Mouse (Mus musculus): ENCODE measurements around the gene Hoxb6. TPM values are rescaled to one million over a fixed set of nuclear protein-coding genes. Genes with fewer than 3 reads are reported as not detected.

Hoxb6 gene
- polyA plus RNA-seq, 1 experiment from 2014 or later: 49.1 TPM

- Histone ChIP-seq H3K4me1 (peaks cover 49% of the 10 kb centered on the region), H3K4me3 (replicated peaks) (peak within 1 kb of the TSS; percentile 80), H3K27me3 (peaks cover 3% of the 10 kb centered on the region; the same call in 1 of the 2 replicates), H3K9me3 (replicated peaks) (no peaks in the 10 kb centered on the region), H3K27ac (peak within 1 kb of the TSS; percentile 100), H3K36me3 (no peaks in the 10 kb centered on the region), H3K9ac (peak within 1 kb of the TSS; percentile 96), H3K4me2 (peak within 1 kb of the TSS; percentile 90)
- under 1% methylated on average over 27 of the region's 27 CpGs for WGBS
- no peak for ATAC-seq (replicated peaks; ENCODE audit: low FRiP score)
These were observed 10.3 kb upstream of the Hoxb6 start, which contains the start of gene Hoxb8 for GRCm38 (mm10) chr11:96281855-96282570. Gene Hoxb8, plus strand, starts transcription at chr11:96281905.

- no peaks in the 10 kb centered on the region for H3K9me3 ChIP-seq (replicated peaks)
- peaks cover 3% of the 10 kb centered on the region; the same call in 1 of the 2 replicates for H3K27me3 ChIP-seq
- H3K4me2 ChIP-seq: peak overlapping the region; percentile 90
- under 1% methylated on average over 49 of the region's 49 CpGs for WGBS
- H3K9ac ChIP-seq: peak overlapping the region; percentile 96
- peak overlapping the region; percentile 100 for H3K27ac ChIP-seq
- ATAC-seq (replicated peaks; ENCODE audit: low FRiP score): no peak
- H3K36me3 ChIP-seq: no peaks in the 10 kb centered on the region
- H3K4me3 ChIP-seq (replicated peaks): peak overlapping the region; percentile 80
- peaks cover 47% of the 10 kb centered on the region for H3K4me1 ChIP-seq
These were observed 9.4 kb upstream of the Hoxb6 start for GRCm38 (mm10) chr11:96282795-96283430.

GRCm38 (mm10) chr11:96284041-96284749, 8.1 kb upstream of the Hoxb6 start:
- no peaks in the 10 kb centered on the region for H3K36me3 ChIP-seq
- H3K4me3 ChIP-seq (replicated peaks): peak overlapping the region; percentile 80
- under 1% methylated on average over 47 of the region's 49 CpGs for WGBS
- no peak for ATAC-seq (replicated peaks; ENCODE audit: low FRiP score)
- H3K9me3 ChIP-seq (replicated peaks): no peaks in the 10 kb centered on the region
- peak overlapping the region; percentile 90 for H3K4me2 ChIP-seq
- peak overlapping the region; percentile 96 for H3K9ac ChIP-seq
- H3K27me3 ChIP-seq: 0 out of 2 replicates have a peak, but pooled peaks cover 3% of the 10 kb centered on the region
- H3K4me1 ChIP-seq: peaks cover 48% of the 10 kb centered on the region
- H3K27ac ChIP-seq: peak overlapping the region; percentile 100

GRCm38 (mm10) chr11:96284774-96285734, 7.2 kb upstream of the Hoxb6 start:
- peak overlapping the region; percentile 96 for H3K9ac ChIP-seq
- peak overlapping the region; percentile 100 for H3K27ac ChIP-seq
- peak; percentile 91 for ATAC-seq (replicated peaks; ENCODE audit: low FRiP score)
- H3K4me2 ChIP-seq: peak overlapping the region; percentile 90
- H3K36me3 ChIP-seq: no peaks in the 10 kb centered on the region
- under 1% methylated on average over 37 of the region's 37 CpGs for WGBS
- H3K4me3 ChIP-seq (replicated peaks): peak overlapping the region; percentile 80
- no peaks in the 10 kb centered on the region for H3K9me3 ChIP-seq (replicated peaks)
- H3K4me1 ChIP-seq: peaks cover 46% of the 10 kb centered on the region
- 0 out of 2 replicates have a peak, but pooled peaks cover 3% of the 10 kb centered on the region for H3K27me3 ChIP-seq

- peak within 1 kb of the TSS; percentile 96 for H3K9ac ChIP-seq
- WGBS: under 1% methylated on average over 43 of the region's 43 CpGs
- no peaks in the 10 kb centered on the region for H3K9me3 ChIP-seq (replicated peaks)
- peak within 1 kb of the TSS; percentile 100 for H3K27ac ChIP-seq
- H3K4me1 ChIP-seq: peaks cover 48% of the 10 kb centered on the region
- peak within 1 kb of the TSS; percentile 90 for H3K4me2 ChIP-seq
- ATAC-seq (replicated peaks; ENCODE audit: low FRiP score): 0 out of 2 replicates have a peak, but pooled peaks have one; percentile 23
- no peaks in the 10 kb centered on the region for H3K36me3 ChIP-seq
- H3K27me3 ChIP-seq: no peaks in the 10 kb centered on the region
- peak within 1 kb of the TSS; percentile 80 for H3K4me3 ChIP-seq (replicated peaks)
These were observed 6.2 kb upstream of the Hoxb6 start, which contains the start of gene Hoxb7 for GRCm38 (mm10) chr11:96285771-96286738. Gene Hoxb7, plus strand, starts transcription at chr11:96286623.

- H3K27me3 ChIP-seq: no peaks in the 10 kb centered on the region
- WGBS: under 1% methylated on average over 55 of the region's 55 CpGs
These were observed 5.4 kb upstream of the Hoxb6 start for GRCm38 (mm10) chr11:96286739-96287385.

GRCm38 (mm10) chr11:96287411-96287810, 4.9 kb upstream of the Hoxb6 start:
- Histone ChIP-seq H3K4me1 (peaks cover 44% of the 10 kb centered on the region), H3K9ac (peak overlapping the region; percentile 96), H3K9me3 (replicated peaks) (no peaks in the 10 kb centered on the region), H3K27me3 (no peaks in the 10 kb centered on the region), H3K27ac (peak overlapping the region; percentile 100), H3K4me2 (peak overlapping the region; percentile 90), H3K4me3 (replicated peaks) (peak overlapping the region; percentile 80), H3K36me3 (no peaks in the 10 kb centered on the region)
- WGBS: 3% methylated on average over 9 of the region's 9 CpGs
- ATAC-seq (replicated peaks; ENCODE audit: low FRiP score): no peak

More at GRCm38 (mm10) chr11:96286739-96287385, 5.4 kb upstream of the Hoxb6 start:
- H3K4me1 ChIP-seq: peaks cover 47% of the 10 kb centered on the region
- no peaks in the 10 kb centered on the region for H3K36me3 ChIP-seq
- ATAC-seq (replicated peaks; ENCODE audit: low FRiP score): no peak; the same call in 1 of the 2 replicates
- H3K4me2 ChIP-seq: peak overlapping the region; percentile 90
- H3K9me3 ChIP-seq (replicated peaks): no peaks in the 10 kb centered on the region
- H3K4me3 ChIP-seq (replicated peaks): peak overlapping the region; percentile 80
- H3K9ac ChIP-seq: peak overlapping the region; percentile 96
- peak overlapping the region; percentile 100 for H3K27ac ChIP-seq

GRCm38 (mm10) chr11:96288455-96289221, 3.6 kb upstream of the Hoxb6 start:
- no peak for ATAC-seq (replicated peaks; ENCODE audit: low FRiP score)
- peaks cover 43% of the 10 kb centered on the region for H3K4me1 ChIP-seq
- H3K36me3 ChIP-seq: no peaks in the 10 kb centered on the region
- H3K27ac ChIP-seq: peak overlapping the region; percentile 100
- H3K9me3 ChIP-seq (replicated peaks): no peaks in the 10 kb centered on the region
- H3K4me2 ChIP-seq: peak overlapping the region; percentile 90
- 33% methylated on average over 1 of the region's 1 CpGs for WGBS
- H3K4me3 ChIP-seq (replicated peaks): peak overlapping the region; percentile 80
- no peaks in the 10 kb centered on the region for H3K27me3 ChIP-seq
- H3K9ac ChIP-seq: peak overlapping the region; percentile 96

GRCm38 (mm10) chr11:96289293-96289692, 3.0 kb upstream of the Hoxb6 start:
- no peaks in the 10 kb centered on the region for H3K36me3 ChIP-seq
- peak overlapping the region; percentile 80 for H3K4me3 ChIP-seq (replicated peaks)
- peak overlapping the region; percentile 96 for H3K9ac ChIP-seq
- whole genome bisulfite sequencing: 25% methylated on average over 21 of the region's 21 CpGs
- H3K4me1 ChIP-seq: peaks cover 42% of the 10 kb centered on the region
- no peaks in the 10 kb centered on the region for H3K27me3 ChIP-seq
- peak overlapping the region; percentile 90 for H3K4me2 ChIP-seq
- H3K27ac ChIP-seq: peak overlapping the region; percentile 100
- no peak for ATAC-seq (replicated peaks; ENCODE audit: low FRiP score)
- H3K9me3 ChIP-seq (replicated peaks): no peaks in the 10 kb centered on the region

Measured in kidney, embryonic 15.5 days (tissue).